Mouse (Mus musculus) spleen, postnatal 14 days (tissue): ENCODE data around the gene Efcc1.
"Not testable (repeated sequence)": the region's sequence is repeated elsewhere in the genome, so short reads cannot be mapped to it uniquely, and the experiment has no call there.

Experiments
- DNase-seq, 2 experiments: peaks; one replicate each; pipeline ENCODE4 v3.0.0; 2021 to 2022; ENCODE audit warnings: low spot score in 2 of 2

The Efcc1 gene

GRCm38 (mm10) chr6:87743281-87743680 is 12.6 kb downstream of the Efcc1 start:
- DNase-seq = no peak

DNA sequence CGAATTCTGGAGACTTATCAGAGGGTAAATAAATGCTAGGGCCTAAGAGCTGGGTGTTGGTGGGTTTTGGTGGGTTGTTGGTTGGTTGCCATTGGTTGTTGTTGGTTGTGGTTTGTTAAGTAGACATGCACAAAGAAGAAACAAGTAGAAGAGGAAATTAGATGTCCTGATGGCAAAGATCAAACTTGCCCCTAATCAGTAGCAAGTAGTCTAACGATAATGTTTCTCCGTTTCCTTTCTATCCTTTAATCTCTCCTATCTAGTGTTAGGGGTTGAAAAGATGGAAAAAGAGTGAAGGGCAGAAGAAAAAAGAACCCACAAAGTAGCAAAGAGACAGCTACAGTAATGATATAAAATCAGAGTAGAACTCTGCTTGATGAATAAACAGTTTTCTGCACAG is 14.0 kb downstream of the Efcc1 start:
- no peak for DNase-seq

- no peak for DNase-seq
Measured at GRCm38 (mm10) chr6:87745301-87745700, 14.6 kb downstream of the Efcc1 start.

GRCm38 (mm10) chr6:87746059-87746458 is 15.4 kb downstream of the Efcc1 start:
- DNase-seq = no peak

GRCm38 (mm10) chr6:87746849-87747248 is 16.2 kb downstream of the Efcc1 start:
- DNase-seq = no peak

DNA sequence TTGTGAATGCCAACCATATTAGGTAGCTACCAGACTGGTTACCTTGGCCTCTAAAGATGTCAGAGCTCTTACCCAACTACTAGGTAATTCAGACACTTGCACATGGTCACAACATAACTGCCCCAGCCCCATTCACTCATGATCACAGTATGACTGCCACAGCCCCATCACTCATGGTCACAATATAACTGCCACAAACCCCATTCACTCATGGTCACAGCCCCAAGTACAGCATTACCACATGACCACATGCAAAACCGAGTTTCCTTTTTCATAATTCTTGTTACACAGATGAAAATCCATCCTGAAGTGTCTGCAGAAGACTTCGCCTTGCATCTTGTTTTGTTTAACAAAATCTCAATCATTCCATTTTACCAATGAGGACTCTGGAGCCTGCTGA is 17.4 kb downstream of the Efcc1 start:
- DNase-seq = no peak

DNA sequence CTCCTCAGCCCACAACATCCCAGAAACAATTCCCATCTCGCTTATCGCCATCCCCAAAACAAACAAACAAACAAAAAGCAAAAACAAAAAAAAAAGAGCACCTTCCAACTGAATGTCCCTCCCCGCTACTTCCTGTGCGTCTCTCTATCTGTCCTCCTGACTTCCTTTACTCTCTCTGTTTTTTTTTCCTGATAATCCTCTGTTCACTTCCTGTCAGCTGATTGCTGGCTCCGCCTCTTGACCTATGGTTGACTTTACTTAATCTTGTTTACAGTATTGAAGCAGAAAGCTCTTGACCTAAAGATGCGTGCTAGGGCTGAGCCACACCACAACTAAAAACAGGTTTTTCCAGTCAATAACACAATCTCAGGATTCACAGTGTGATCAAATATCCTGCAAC is 17.9 kb downstream of the Efcc1 start:
- no peak for DNase-seq

DNA sequence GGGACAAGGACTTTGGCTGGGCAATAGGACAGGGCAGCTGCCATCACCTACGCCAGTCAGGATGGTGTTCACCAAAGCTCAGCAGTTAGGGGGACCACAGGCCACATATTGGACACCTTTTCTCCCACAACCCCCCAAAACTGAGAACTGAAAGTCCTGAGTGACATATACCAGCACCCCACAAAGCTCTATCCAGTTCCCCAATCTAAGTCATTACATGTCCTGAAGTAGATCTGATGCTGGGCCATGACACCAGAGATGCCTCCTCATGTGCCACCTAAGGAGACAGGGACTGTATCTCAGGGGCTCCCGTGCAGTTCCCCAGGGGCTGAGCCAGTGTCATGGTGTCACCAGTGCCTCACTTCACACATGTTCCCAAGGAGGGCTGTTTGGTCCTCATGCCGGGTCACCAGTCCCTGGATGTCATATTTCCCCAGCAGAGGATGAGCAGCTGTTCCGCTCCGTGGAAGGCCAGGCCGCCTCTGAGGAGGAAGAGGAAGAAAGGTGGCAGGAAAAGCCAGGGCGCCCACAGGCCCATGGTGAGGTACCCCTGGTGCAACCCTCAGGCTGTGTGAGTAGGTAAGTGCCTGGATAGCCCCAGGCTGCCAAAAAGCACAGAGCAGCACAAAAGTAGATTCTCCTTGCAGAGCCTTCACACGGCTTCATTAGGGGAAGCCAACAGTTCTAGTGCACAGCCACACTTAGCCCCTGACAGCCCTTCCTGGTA is 19.7 kb downstream of the Efcc1 start:
- no peak for DNase-seq

GRCm38 (mm10) chr6:87751574-87751973 is 20.9 kb downstream of the Efcc1 start:
- DNase-seq = no peak

- DNase-seq = no peak
Measured at GRCm38 (mm10) chr6:87755196-87755595, 24.5 kb downstream of the Efcc1 start.

- DNase-seq = no peak
Measured at GRCm38 (mm10) chr6:87756896-87757295, 26.2 kb downstream of the Efcc1 start.

GRCm38 (mm10) chr6:87759404-87759803 is 28.7 kb downstream of the Efcc1 start:
- no peak for DNase-seq

DNA sequence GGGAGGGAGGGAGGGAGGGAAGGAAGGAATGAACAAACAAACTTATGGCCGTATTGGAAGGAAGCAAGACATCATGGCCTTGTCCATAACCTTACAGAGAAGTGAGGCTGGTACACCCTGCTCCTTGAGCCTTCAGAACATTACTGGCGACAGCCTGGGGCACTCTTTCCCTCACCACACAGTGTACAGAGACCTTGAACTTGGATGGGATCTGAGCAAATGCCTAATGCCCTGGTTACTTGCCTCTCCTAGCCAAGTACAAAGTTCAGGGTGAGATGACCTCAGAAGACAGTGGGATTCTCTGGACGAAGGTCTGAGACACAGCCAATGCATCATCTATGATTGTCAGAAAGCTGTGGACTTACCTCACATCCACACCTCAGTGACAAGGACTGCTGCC is 29.2 kb downstream of the Efcc1 start:
- no peak for DNase-seq

DNA sequence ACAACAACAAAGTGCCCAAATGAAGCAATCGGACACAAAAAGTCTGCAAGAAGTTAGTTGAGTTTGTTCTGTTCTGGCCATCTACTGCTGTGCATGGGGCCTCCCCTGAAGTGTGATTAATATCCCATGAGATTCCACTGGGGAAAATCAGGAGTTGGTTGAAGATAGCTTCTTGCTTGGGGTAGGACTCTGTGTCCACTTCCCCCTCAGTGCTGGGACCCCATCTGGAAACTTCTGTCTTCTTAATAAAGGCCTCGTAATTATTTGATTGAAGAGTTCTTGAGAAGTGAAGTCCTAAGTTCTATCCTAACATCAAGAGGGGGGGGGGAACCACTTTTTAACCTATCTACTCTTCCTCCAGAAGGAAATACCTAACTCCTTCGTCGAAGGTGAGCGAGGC is 31.5 kb downstream of the Efcc1 start:
- DNase-seq = no peak

GRCm38 (mm10) chr6:87763376-87764280 is 33.0 kb downstream of the Efcc1 start:
- DNase-seq = no peak

- DNase-seq = not testable (repeated sequence)
Measured at GRCm38 (mm10) chr6:87764296-87764695, 33.6 kb downstream of the Efcc1 start.

- no peak for DNase-seq
Measured at GRCm38 (mm10) chr6:87770626-87771025, 40.0 kb downstream of the Efcc1 start.

DNA sequence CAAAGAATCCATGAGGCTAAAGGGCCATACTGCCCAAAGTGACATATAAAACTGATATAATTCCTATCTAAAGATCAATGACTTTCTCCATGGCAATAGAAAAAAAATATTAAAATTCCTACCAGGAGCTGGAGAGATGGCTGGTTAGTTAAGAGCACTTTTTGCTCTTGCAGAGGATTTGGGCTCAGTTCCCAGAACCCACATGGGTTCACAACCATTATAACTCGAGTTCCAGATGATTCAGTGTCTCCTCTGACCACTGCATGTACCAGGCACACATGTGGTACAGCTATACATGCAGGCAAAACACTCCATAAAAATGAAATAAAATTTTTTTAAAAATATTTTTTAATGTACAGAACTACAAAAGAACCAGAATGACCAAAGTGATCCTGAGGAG is 43.8 kb downstream of the Efcc1 start:
- DNase-seq = no peak

- no peak for DNase-seq
Measured at GRCm38 (mm10) chr6:87774909-87775308, 44.2 kb downstream of the Efcc1 start.

- no peak for DNase-seq
Measured at GRCm38 (mm10) chr6:87775588-87776245, 45.0 kb downstream of the Efcc1 start.

- no peak for DNase-seq
Measured at GRCm38 (mm10) chr6:87776663-87777062, 46.0 kb downstream of the Efcc1 start.

DNA sequence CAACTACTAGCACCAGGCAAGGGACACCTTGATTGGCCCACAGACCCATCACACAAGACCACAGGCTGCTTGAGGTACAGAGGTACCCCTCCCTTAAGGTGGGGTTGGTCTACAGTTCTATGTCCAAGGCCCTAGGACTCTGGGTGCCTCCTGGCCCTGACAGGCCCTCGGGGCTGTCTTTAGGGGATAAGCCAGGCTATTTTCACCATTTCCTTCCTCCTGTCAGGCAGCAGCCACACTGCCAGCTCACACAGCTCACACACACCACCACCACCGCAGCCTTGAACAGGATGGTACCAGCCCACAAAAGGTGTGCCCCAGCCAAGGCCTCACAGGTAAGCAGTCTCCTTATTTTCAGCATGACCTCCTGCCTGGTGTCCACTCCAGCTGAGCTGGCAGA is 47.2 kb downstream of the Efcc1 start, which contains the start of gene Gp9:
Gp9 (plus strand) TSS at position 231 of the 400 bp plus-strand sequence.
- no peak for DNase-seq
